Mouse (Mus musculus) R1 (cell line): ENCODE results near the gene Scml4.

Experiments used
- DNase-seq: peaks from one replicate; pipeline ENCODE4 v3.0.0-alpha.2; 2018; ENCODE audit warnings: low read depth, low spot score

Scml4 gene

GRCm38 (mm10) chr10:42951078-42952045 lies 91.2 kb downstream of the Scml4 start:
- DNase-seq, result no peak

- no peak for DNase-seq
Measured at GRCm38 (mm10) chr10:42952046-42952420, 91.9 kb downstream of the Scml4 start.

GRCm38 (mm10) chr10:42953601-42954000 lies 93.4 kb downstream of the Scml4 start:
- no peak for DNase-seq

GRCm38 (mm10) chr10:42955205-42955604 lies 95.0 kb downstream of the Scml4 start:
- no peak for DNase-seq

GRCm38 (mm10) chr10:42957881-42958651 lies 97.9 kb downstream of the Scml4 start:
- DNase-seq, result peak; percentile 70

GRCm38 (mm10) chr10:42958686-42959085 lies 98.5 kb downstream of the Scml4 start:
- no peak for DNase-seq

- DNase-seq, result no peak
Measured at GRCm38 (mm10) chr10:42961771-42962170, 101.6 kb downstream of the Scml4 start.

GRCm38 (mm10) chr10:42962181-42962601 lies 102.0 kb downstream of the Scml4 start:
- DNase-seq, result no peak

- no peak for DNase-seq
Measured at GRCm38 (mm10) chr10:42962655-42963054, 102.5 kb downstream of the Scml4 start.

- no peak for DNase-seq
Measured at GRCm38 (mm10) chr10:42963061-42963460, 102.9 kb downstream of the Scml4 start.

- DNase-seq, result peak; percentile 90
Measured at GRCm38 (mm10) chr10:42968332-42968731, 108.2 kb downstream of the Scml4 start.

GRCm38 (mm10) chr10:42972504-42973172 lies 112.5 kb downstream of the Scml4 start:
- DNase-seq, result peak; percentile 85

GRCm38 (mm10) chr10:42973537-42973936 lies 113.4 kb downstream of the Scml4 start:
- DNase-seq, result no peak

GRCm38 (mm10) chr10:42976577-42976976 lies 116.4 kb downstream of the Scml4 start:
- no peak for DNase-seq

- no peak for DNase-seq
Measured at GRCm38 (mm10) chr10:42978346-42978745, 118.2 kb downstream of the Scml4 start.

GRCm38 (mm10) chr10:42980999-42981757 lies 121.0 kb downstream of the Scml4 start:
- no peak for DNase-seq

- no peak for DNase-seq
Measured at GRCm38 (mm10) chr10:42984886-42985285, 124.7 kb downstream of the Scml4 start.

GRCm38 (mm10) chr10:42987594-42988052 lies 127.5 kb downstream of the Scml4 start:
- peak; percentile 58 for DNase-seq

- peak; percentile 57 for DNase-seq
Measured at GRCm38 (mm10) chr10:42988627-42989026, 128.5 kb downstream of the Scml4 start.

GRCm38 (mm10) chr10:42989910-42990309 lies 129.7 kb downstream of the Scml4 start:
- DNase-seq, result peak; percentile 79

- DNase-seq, result no peak
Measured at GRCm38 (mm10) chr10:42991018-42991417, 130.8 kb downstream of the Scml4 start.
